Mouse (Mus musculus) myocyte (in vitro differentiated cells): ENCODE measurements at regions not wholly inside any gene's neighbourhood (a gene's known extent, or its start where the extent isn't known, plus 50 kb on each side); places are given as distances from the start of the nearest gene placed in this dataset.

Source experiments
- CEBPB ChIP-seq: IDR thresholded peaks from 2 replicates; pipeline ENCODE4 v1.6.1; 2011; ENCODE audit warnings: mild to moderate bottlenecking, moderate library complexity; ENCODE audit not compliant: poor library complexity, insufficient read depth, severe bottlenecking
- MAX ChIP-seq: IDR thresholded peaks from one replicate; pipeline ENCODE4 v1.6.1; 2011; ENCODE audit warnings: low read depth, mild to moderate bottlenecking, control low read depth
- POLR2A ChIP-seq: IDR thresholded peaks from one replicate; pipeline ENCODE4 v1.6.1; 2011; ENCODE audit warnings: low read depth, mild to moderate bottlenecking, control low read depth, moderate library complexity; ENCODE audit not compliant: insufficient read length
- POLR2AphosphoS2 ChIP-seq: IDR thresholded peaks from one replicate; pipeline ENCODE4 v1.6.1; 2011; ENCODE audit warnings: low read depth, control low read depth; ENCODE audit not compliant: insufficient read length
- TCF3 ChIP-seq: IDR thresholded peaks from one replicate; pipeline ENCODE4 v1.6.1; 2011; ENCODE audit warnings: low read depth, control low read depth; ENCODE audit not compliant: insufficient read length
- USF1 ChIP-seq: IDR thresholded peaks from one replicate; pipeline ENCODE4 v1.6.1; 2011; ENCODE audit warnings: low read depth, mild to moderate bottlenecking, control low read depth, moderate library complexity

- TF ChIP-seq POLR2A = no peak
- no peak for TF ChIP-seq MAX
- no peak for TF ChIP-seq CEBPB
- no peak for TF ChIP-seq USF1
- no peak for TF ChIP-seq POLR2AphosphoS2
- TF ChIP-seq TCF3 = no peak
These were observed 120.3 kb upstream of the Pbx1 start for GRCm38 (mm10) chr1:168552394-168552793.
